Mouse (Mus musculus) mouse embryonic stem cell (cell line): ENCODE measurements around the gene Otulin.

Source experiments
- in situ Hi-C, 2 experiments: fragments of 300-500 bp; cut with MboI; formaldehyde crosslinking; loops; 1 replicate in 1 of 2; 3 replicates in 1 of 2; pipeline ENCODE4 v1.14.3; 2019 to 2020; ENCODE audit warnings: low sequenced_read_pairs in 2 of 2, low pct_unique_long_range_greater_than_20kb in 1 of 2, mixed read lengths in 1 of 2; ENCODE audit not compliant: unreplicated experiment in 1 of 2

Gene Otulin

DNA sequence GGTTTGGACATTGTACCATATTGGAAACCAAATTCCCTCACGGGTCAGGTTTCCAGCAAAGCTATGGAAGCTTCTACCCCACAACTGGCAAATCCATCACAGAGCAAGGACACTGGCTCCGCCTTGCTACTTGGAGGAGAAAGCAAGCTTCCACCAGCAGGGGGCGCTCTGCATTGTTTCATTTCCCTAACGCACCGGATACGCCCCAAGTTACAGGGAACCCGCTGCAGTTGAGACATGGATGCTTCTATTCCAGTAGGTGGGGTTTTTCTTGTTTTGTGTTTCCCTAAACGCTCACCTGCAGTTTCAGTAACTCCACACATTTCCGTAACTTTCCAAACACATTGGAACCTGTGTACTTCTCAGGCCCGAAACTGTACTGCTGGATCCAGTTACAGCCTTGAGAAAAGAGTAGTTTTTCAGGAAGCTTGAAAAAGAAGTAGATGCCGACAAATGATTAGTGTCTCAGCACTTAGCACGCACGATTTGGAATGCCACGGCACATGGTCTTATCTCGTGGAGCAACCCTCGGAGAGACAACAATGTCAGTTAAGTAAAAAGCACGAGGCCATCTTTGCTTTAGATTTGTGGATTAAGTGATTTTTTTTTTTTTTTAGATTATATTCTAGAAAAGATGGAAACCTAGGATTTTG, 29.2 kb upstream of the Otulin start:
- in situ Hi-C loops, result no loop called here

DNA sequence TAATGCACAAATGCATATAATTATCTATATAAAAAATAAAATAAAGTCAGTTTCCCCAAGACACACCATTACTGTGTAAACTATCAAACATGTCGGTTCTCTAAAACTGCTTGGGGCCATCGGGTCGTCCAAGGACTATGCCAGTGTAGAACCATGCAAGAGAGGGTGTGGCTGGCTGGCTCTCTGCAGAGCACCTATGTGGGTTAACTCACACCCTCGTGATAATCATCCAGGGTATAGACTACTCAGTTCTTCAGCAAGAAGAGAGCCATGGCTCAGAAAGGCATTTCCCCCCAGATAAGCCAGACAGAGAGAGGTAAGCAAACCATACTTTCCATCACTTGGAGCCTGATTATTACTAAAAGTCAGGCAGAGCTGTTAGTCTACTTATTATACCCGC, 28.6 kb upstream of the Otulin start:
- in situ Hi-C loops, result no loop called here

DNA sequence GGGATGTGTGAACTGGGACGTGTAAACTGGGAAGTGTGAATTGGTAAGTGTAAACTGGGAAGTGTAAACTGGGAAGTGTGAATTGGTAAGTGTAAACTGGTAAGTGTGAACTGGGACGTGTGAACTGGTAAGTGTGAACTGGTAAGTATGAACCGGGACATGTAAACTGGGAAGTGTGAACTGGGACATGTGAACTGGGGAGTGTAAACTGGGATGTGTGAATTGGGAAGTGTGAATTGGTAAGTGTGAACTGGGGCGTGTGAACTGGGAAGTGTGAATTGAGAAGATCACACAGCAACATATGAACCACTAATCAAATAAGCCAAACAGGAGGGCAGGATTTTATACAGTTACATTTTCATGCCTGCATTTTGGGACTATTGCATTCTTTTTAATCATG, 27.9 kb upstream of the Otulin start:
- in situ Hi-C loops, result no loop called here

DNA sequence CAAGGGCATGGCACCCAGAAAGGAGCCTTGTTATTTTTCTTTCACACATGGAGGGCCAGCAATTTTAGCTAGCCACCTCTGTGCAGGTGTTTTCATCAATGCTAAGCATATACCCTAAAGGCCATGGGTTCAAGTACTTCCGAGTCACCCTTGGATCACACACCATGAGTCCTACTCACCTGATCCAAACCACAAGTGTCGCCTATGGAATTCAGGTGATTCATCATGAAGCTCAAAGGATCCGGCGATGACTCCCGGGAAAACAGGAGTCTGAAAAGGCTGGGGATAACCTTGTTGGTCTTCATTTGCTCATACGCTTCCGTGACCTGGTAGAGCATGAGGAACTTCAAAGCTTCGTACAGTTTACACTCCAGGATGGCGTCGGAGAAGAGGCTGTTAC, 27.4 kb upstream of the Otulin start:
- in situ Hi-C loops, result no loop called here

DNA sequence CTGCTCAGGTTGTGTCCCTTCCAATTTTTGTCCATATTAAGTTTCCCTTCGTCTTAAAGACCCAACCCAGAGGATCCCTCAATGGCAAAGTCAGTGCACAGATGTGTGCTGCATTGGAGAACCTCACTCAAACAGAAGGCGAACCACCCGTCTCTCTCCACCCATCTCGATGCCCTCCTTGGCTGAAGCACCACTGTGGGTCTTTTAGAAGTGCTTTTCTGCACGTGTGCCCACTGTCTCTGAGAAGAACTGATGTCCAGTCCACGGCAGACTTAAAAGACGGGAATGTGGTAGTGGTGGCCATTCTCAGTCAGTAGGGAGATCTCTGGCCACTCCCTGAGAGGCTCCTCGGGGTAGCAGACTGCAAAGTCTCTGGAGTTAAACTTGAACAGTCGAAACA, 26.1 kb upstream of the Otulin start:
- in situ Hi-C loops, result no loop called here

DNA sequence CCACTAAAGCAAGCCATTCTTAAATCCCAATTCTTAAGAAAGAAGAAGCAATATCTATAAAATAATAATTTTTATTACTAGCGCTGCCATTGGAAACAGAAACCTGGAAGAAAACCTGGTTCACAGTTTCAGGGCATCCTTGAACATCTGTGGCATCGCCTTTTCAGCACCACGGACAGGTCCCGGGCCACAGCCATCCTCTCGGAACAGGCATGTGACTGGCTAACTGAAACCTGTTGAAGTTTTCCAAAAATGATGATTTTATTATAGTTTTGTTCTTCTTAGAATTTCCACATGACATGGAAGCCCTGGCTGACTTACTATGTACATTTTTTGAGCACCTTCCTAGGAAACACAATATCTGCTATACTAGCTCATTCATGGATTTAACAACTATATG, 24.5 kb upstream of the Otulin start:
- in situ Hi-C loops, result no loop called here

DNA sequence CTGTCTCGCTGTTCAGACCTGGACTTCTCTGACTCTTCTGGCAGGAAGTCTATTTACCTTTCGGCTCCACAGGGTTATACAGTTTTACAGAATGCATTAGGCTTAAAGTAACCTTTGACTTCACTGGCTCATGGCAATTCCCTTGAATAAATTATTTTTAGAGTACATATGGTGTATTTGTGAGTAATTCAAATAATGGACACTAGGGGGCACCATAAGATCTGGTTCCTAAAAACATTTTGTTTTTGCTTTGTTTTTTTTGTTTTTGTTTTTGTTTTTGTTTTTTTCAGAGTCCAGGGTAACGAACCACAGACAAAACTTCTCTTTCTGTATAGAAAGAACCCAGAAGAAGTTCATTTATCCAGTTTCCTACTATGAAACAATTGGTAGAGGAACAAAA, 17.2 kb upstream of the Otulin start:
- in situ Hi-C loops, result no loop called here

DNA sequence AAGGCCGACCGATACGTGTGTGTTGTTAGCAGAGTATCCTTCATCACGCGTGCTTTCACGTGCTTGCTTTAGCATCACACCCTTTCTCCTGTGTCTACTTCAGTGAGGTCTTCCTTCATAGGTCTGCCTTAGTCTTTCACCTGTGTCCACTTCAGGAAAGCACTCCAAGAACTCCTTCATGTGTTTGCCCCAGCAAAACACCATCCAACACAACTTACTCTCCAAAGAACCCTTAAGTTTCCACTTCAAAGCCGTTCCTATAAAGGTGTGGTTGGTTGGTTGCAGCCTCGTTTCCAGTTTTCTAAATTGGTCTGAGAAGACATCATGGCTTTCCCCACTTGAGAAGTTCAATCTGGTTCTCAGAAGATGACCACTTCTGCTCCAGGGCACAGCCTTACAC, 16.2 kb upstream of the Otulin start:
- in situ Hi-C loops, result no loop called here

DNA sequence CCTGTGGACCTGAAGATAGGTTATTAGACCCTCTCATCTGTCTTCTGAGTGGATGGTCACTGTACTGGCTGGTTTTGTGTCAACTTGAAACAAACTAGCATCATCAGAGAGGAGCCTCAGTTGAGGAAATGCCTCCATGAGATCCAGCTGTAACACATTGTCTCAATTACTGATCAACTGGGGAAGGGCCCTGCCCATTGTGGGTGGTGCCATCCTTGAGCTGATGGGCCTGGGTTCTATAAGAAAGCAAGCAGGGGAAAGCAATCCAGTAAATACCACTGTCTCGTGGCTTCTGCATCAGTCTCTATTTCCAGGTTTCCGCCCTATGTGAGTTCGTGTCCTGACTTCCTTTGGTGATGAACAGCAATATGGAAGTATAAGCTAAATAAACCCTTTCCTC, 14.8 kb upstream of the Otulin start:
- in situ Hi-C loops, result no loop called here

DNA sequence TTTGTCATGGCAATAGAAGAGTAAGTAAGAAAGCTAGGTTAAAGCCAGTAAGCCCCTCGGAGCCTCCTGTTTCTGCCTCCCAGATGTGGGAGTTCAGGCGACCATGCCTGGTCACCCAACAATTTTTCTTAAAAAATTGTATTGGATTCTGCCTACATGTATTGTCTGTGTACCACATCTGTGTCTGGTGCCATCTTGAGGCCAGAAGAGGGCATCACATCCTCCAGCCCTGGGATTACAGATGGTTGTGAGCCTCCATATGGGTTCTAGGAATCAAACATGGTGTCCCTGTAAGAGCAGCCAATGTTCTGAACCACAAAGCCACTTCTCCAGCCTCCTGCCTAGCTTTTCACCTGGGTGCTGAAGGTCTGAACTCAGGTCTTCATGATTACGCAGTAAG, 12.4 kb upstream of the Otulin start:
- in situ Hi-C loops, result no loop called here

DNA sequence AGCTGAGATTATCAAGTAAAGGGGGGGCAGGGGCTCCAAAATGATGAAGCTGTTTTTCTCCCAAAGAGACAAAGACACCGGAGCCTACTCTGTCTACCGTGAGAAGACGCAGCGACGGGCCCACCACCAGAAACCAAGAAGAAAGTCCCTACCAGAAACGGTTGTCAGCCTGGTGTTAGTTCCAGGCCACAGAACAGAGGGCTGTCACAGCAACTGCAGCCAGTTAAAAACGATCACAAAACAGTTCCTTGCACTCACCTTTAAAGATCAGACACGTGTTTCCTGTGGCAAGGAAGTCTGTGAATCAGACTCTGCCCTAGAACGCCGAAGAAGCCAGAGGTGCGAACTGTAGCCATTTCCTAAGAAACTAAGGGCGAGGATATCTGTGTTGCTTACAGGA, 10.7 kb upstream of the Otulin start:
- in situ Hi-C loops, result no loop called here

DNA sequence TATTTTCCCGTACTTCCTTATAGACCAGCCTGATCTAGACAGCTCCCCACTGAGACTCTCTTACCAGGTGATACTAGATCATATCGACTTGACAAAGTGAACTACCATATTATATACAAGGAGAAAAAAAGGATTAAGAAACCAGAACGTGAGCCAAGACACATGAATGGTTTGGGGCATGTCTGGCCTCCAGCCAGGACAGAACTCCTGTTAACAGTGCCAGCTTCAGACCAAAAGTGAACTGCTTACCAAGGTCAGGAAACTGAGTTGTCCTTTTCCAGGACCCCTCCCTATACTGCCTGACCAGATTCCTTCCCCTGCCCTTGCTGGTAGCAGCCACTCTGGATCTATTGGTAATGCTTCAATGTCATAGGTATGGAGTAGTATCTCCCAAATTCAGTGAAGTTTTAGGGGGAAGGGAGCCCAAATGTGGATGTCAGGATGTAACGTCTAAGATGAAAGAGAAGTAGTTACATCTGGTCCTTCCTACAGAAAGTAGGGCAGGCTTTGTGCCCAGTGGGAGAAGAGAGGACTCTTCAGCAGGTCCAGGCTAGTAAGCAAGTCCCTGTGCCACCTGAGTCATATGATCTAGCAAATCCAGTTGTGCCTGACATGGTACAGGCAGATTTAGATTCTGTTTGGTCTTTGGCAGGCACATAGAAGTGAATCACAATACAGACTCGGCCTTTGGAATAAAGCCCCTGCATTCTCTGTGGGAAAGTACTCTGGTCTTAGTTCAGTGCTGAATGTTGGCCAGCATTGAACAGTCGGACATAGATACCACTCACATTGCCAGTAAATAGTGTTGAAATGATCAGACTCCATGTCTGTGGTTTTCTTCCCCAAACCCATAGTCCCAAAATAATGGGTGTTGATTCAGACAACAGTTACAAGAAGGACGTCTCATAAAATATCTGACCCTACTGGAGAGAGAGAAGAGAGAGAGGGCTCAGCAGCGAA, 3.7 kb upstream of the Otulin start:
- in situ Hi-C loops, result no loop called here

DNA sequence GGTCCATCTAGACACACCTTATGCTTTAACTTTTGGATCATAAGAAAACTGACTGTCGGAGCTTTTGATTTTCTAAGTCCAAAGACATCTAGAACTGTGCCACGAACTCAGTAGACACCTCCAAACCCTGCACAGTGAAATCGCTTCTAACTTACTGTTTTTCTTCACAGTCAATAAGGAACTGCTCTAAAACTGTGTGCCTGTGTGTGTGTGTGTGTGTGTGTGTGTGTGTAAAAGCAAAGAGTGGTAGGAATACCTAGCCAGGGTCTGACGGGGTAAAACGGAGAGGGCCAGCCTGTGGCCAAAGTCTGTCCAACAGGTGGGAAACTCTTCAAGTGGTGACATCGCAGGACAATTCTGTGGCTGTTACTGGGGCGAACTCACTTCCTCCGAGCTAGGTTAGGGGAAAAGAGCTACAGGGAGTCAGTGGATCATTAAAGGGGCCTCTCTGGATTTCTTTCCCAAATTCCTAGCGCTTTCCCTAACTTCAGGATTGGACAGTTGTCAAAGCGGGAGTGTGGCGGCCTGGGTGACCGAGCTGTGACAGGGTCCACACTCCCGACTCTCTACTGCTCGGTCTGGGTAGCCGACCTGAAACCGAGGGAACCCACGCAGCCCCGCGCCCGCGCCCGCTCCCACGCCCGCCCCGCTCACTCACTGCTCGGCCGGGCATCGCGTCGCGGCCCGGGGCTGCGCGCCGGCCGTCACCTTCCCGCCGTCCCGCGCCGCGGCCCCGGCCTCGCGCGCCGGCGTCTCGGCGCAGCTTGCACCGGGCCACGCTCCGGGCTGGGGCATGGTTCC, 493 bp downstream of the Otulin start:
- in situ Hi-C loops, result no loop called here

DNA sequence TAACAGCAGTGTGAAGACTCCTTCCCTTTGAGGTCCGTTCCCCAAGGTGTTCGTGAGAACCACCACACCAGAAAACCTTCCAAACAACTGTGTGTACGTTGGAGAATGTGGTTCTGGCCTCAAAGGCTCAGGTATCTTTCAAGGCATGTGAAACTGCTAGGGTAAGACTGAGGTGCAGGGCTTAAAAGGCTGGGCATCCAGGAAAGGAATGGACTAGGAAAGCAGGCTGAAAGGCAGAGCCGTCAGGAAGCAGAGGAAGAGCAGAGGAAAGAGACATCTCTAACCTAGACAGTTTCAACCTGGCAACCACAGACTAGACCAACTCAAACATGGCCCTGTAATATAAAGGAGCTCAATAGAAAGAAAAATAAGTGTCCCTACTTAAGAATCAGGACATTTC, 1.4 kb downstream of the Otulin start:
- in situ Hi-C loops, result no loop called here

DNA sequence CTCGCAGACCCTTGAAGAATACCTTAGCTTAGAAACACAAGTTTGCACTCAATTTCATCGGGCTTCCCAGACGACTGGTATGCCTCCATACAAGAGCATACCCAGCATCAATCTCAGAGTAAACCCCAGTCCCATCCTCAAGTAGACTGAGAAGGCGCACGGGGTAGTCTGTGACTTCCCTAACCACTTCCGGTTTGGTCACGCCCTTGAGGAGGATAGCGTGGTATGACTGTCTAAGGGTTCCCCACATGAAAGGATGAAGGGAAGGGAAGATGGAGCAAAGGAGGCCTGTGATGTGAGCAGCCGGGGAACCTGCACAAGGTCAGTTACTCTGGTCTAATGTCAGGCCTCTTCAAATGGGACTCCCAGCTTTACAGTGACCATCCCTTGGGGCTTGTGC, 2.7 kb downstream of the Otulin start:
- in situ Hi-C loops, result no loop called here

DNA sequence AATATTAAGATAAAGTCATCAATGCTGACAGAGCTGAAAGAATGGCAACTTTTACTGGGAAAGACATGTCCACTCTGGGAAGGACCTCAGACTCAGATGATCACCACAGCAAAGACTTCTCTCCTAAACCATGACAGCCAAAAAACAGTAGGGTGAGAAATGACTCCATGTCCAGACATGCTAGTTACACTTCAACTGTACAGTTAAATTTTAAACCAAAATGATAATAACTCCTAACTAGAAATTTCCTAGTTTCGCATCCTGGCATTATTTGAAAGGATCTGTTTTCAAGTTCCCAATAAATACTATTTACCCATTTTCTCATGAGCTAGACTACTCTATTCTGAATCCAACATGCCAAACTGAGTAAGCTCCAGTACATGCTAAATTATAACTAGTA, 4.2 kb downstream of the Otulin start:
- in situ Hi-C loops, result no loop called here

DNA sequence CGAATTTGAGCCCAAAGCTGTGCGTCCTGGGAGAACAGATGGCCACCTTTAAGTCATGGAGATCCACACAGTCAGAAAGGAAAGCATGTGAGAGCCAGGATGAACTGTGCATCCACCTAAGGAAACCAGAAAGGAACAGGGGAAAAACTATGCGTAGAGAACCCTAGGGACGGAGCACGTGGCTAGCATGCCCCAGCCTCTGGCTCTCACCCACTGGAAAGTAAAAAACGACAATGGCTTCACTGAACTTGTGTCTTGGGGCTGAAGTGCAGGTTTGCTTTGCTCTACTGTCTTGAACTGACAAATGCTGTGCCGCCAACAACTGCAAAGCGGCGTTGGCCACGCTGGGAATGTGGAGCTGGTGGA, 4.6 kb downstream of the Otulin start:
- in situ Hi-C loops, result no loop called here

DNA sequence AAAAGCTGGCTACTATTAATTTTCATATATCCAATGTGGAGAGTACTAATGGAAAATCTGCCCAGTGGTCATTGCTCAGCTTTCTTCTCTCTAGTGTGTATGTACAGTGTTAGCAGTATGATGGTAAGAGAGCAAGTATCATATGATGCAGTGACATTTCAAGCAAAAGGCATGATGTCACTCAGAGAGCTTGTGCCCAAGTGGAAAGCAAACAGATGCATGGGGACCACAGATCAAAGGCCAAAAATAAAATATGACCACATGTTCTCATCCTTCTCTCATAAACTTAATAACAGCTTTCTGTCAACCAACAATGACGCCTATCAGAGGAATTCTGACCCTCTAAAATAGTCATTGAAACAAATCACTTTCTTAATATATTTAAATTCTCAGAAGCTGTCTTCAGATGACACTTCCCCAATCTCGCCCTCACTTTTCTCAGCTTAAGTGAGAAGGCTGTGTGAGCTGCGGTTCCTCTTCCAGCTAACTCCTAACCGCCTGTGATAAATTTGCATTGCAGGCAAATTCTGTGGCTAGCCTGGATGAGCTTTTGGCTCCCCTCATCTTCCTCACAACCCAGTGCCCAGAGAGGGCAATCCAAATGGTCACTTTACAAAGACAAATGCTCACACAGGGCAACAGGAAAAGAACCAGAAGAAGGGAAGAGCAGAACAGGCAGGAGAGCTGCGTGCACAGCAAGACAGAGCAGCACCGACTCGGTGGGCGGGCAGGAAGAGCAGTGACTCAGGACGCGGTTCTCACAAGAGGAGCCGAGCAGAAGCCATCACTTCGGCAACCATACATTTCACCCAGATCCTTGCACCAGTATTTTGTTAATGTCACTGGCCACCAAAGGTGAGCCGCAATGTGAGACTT, 5.2 kb downstream of the Otulin start:
- in situ Hi-C loops, result no loop called here
